Mouse (Mus musculus) bone marrow, adult 2 months (tissue): ENCODE data around the gene Fam189b.

Experiments
- CTCF ChIP-seq: fragments of 200-500 bp; IDR thresholded peaks from 2 replicates; pipeline ENCODE4 v1.5.1; 2011; ENCODE audit warnings: low read length, control low read depth; ENCODE audit not compliant: control insufficient read depth, insufficient read depth
- POLR2A ChIP-seq: fragments of 200-500 bp; IDR thresholded peaks from 2 replicates; pipeline ENCODE4 v1.6.1; 2011; ENCODE audit warnings: low read depth, mild to moderate bottlenecking, control low read depth, low read length, borderline replicate concordance; ENCODE audit not compliant: control insufficient read depth

GRCm38 (mm10) chr3:89193853-89194252 lies 10.9 kb downstream of the Fam189b start:
- no peak for TF ChIP-seq CTCF
- no peak for TF ChIP-seq POLR2A
